Mouse (Mus musculus) urinary bladder, postnatal 4 days (tissue): Measurements from ENCODE around the gene Tenm2.

ENCODE experiments used
- DNase-seq, 2 experiments: peaks; one replicate each; pipeline ENCODE4 v3.0.0; 2021 to 2022; ENCODE audit warnings: low spot score in 2 of 2

Tenm2 gene

DNA sequence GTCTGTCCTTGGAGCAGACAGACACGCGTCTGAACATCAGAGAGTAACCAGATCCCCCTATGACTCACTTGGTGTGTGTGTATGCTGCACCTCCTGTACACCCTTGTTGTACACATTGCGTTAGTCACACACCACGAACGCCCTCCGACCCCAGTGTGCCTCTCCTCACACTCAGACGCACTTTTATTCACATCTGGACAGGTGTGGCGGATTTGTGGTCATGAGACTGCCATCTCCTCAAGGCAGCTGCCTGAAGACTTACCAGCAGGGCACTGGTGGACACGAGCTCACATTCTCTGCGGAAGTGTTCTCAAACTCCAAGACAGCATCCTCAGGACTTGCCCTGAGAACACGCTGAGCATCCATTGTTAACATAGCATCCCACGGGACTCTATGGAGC is 1237.7 kb downstream of the Tenm2 start:
- no peak for DNase-seq

- no peak for DNase-seq
Observed at GRCm38 (mm10) chr11:35995310-35995709, 1240.5 kb downstream of the Tenm2 start.

DNA sequence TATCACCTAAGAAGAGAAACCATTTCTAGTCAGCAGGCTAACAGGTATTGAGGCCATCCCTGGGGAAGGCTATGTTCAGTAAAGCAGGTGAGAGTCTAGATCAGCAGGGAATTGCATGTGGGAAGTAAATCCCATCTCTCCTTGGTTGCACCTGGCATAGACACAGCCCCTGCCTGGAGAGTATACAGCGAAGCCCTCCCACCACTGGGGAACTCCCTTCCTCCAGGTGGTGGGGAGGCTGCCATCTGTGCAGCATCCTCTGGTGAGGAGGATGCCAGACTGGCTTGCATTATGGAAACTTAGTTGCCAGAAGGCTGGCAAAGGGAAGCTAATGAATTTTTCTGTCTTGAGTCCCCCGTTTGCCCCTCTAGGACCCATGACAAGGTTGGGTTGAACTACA is 1243.9 kb downstream of the Tenm2 start:
- DNase-seq: no peak

- no peak for DNase-seq
Observed at GRCm38 (mm10) chr11:35989967-35990366, 1245.8 kb downstream of the Tenm2 start.

DNA sequence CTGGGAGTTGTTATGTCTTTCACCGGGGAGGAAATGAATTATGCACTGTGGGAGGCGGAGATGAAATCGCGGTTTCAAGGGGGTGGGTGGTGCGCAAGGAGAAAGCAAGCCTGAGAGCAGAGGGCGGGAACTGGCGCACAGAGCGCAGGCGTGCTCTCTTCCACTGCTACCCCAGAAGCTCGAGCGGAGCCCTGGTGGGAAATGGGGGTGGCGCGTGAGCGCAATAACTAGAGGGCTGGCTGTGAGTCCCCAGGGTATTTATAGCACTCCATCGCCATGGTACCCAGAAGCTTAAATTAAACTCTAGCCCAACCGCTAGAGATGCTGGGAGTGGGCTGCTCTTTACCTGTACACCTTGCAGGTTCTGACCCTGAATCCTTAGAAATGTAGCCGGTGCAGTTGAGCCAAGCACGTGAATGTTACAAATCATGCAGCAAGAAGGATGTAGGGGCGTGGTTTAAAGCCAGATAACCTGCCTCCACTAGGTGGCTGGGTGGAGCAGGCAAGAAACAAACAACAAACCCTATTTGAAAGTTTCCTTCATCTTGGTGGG is 1249.8 kb downstream of the Tenm2 start:
- no peak for DNase-seq

DNA sequence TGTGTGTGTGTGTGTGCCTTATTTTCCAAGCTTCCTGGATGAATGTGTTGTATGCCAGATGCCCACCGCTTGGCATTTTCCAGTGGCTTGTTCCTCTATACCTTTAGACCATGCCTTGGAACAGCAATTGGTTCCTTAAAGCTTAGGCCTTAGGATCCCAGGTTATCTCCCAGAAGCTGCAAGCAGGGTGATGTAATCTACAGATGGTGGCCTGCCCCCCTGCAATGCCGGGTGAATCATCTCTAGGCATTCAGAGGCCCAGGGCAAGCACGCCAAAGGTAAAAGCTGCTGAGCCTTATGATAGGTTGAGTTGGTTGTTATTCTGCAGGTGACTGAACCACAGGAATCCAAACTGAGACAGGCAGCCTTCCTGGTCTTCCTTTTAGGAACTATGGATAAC is 1253.0 kb downstream of the Tenm2 start:
- no peak for DNase-seq

DNA sequence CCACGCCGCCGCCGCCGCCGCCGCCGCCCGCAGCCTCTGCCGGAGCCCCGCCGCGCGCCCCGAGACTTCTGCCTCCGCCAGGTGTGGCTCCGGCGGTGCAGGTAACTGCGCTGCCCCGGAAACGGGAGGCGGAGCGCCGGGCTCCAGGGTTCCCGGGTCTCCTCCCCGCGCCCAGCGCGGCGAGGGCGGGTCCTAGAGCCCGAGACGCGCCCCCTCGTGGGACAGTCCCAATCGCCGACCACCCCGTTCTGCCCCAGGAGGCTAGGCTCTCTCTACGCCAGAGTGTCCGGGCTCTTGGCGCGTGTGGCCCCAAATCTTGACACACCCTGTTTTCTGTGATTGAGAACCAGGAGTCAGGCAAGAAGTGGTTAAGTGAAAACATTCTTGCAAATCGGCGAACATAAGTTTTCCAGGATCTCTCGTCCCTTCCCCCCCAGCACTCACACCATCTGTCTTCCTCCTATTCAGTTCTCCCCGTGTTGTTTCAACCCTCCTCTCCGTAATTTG is 1255.3 kb downstream of the Tenm2 start, which contains the start of gene Wwc1:
Gene Wwc1 (minus strand): TSS at position 117 of the 507 bp plus-strand sequence.
- DNase-seq: peak in 1 of 2 experiments; percentile 57

- no peak for DNase-seq
Observed at GRCm38 (mm10) chr11:35979733-35980410, 1255.9 kb downstream of the Tenm2 start.

GRCm38 (mm10) chr11:35979266-35979732 is 1256.5 kb downstream of the Tenm2 start:
- DNase-seq: no peak

DNA sequence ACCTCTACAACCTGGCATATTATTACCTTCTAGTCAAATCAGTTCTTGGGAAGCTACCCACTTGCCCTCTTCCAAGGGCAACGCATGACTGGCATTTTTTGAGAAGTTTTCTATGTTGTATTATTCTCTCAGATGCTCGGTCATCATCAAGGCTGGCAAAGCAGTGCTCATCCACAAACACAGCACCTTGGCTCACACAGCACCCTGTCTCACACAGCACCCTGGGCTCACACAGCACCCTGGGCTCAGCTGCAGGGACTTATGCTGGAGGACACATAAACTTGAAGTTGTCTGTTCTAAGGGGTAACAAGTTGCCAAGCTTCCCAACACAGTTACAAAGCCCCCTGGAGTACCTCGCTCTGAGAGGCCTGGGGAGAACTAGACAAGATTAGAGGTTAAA is 1258.0 kb downstream of the Tenm2 start:
- no peak for DNase-seq

DNA sequence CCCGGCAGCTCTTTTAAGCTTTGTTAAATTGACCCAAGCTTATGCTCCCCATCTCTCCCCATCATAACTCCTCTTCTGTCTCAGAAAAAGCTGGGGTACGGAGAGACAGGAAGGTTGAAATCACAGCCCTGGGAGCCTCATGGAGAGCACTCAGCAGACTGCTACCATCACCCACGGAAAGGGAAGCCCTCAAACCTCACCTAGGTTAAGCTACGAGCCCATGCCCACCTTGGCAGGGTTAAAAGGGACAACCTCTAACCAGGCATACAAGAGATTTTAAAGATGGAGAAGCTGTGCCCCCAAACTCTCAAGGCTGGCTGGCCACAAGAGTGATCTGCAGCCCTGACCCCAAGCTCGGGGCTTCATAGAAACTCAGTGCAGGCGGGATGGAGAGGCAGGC is 1258.7 kb downstream of the Tenm2 start:
- DNase-seq: no peak

DNA sequence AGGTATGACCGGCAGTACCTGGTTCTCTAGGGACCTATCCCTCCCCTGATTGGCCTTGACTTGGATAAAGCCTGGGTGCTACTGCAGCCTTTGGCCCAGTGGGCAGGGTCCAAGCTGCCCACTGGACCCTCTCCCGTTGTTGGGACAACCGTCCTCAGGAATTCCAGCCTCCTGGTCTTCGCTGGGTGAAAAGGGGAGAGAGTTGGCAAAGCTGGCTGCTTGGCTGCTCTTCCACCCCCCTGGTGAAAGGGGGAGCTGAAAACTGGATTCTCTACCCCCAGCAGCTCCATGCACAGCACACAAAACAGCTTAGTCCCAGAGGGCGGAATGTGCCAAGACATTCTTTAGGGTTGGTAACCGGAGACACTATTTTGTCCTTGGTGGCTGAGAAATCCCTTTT is 1259.3 kb downstream of the Tenm2 start:
- DNase-seq: no peak

- DNase-seq: no peak
Observed at GRCm38 (mm10) chr11:35974632-35975450, 1260.9 kb downstream of the Tenm2 start.

DNA sequence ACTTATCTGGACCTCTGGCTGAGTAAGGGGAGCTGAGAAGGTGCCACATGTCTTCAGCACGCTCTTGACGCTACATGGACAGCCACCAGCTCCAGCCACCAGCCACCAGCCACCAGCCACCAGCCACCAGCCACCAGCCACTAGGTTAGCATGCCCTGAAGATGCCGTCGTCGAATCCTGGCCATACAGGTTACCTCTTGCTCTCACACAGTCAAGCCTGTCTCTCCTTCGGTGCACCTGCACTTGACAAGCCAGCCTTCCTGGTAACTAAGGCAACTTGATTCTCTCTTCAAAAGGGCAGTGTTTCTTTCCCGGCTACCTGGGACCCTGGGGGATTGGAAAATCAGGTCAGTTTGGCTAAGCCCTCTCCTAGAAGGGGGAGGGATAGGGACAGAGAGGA is 1262.6 kb downstream of the Tenm2 start:
- DNase-seq: no peak

GRCm38 (mm10) chr11:35972270-35972931 is 1263.4 kb downstream of the Tenm2 start:
- no peak for DNase-seq

DNA sequence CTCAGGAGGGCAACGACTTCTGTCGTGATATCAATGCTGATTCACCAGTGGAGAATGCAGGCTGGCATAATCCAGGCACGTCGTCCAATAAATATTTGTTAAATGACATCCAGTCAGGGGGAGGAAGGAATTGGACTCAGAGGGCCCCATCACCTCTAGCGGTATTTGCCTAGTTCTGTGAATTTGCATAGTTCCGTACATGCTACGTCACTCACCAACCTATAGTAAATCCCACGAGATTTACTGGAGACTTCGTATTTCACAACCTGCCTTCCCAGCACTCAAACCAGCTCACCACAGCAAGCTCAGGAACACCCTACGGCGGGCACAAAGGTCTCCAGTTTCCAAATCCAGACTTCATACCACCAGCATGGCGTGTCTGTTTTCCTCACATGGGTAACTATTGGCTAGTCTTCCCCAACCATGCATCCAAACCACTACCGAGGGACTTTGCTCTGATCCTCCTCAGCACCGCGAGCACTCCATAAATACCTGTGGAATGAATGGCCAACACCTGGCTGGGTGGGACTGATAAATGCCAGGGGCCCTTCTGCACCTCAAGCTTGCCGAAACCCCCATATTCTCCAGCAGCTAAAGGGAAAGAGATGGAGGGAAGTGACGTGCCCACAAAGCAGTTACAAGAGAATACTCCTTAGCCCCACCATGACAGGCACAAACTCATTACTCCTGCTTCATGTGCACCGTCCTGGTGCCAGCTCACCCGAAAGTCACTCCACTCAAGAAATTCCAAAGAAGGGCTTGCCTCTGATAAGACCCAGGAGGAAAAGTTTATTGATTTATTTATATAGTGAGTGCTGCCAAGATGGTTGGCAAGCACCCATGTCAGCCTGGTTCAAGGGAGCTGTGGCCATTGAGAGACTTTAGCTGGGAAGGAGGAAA is 1264.7 kb downstream of the Tenm2 start:
- DNase-seq: no peak

DNA sequence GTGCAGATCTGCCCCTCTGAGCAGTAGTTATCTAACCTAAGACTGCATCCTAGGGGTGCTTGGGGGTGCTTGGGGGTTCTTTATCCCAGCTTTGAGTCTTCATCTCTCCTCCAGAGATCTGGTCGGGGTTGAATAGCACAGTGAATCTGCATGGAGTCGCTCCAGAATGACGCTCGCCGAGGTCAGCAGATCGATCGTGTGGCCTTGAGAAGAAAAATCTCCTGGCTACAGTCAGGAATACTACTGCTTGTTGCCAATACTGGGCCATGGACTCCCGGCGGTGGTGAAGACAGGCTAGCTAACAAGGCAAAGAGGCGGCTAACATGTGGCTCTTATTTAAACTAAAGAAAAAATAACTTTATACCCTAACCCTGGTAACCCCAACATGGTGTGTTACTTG is 1267.5 kb downstream of the Tenm2 start:
- no peak for DNase-seq

DNA sequence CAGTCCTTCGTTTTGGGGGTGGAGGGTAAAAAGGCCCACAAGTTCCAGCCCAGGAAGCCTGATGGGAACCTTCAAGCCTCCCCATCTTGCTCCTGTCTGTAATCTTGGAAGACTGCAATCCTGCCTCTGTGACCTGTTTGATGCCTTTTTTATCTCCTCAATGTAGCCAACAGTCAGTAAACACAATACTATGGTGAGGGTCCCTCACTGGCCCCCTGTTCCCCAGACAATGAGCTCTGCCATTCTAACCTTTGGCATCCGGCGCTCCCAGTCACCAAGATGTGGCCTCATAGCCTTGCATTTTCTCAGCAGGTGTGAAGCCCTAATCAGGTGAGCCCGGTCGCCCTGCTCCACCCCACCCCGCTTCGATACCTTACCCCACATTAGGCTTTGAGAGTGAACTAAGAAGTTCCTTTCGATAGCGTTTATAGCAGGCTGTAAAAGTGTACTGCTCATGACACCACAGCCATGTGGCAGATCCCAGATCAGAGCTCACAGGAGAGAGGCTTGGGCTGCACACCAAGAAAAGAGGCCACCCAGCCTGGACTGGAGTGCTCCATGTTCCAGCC is 1271.7 kb downstream of the Tenm2 start:
- DNase-seq: no peak

DNA sequence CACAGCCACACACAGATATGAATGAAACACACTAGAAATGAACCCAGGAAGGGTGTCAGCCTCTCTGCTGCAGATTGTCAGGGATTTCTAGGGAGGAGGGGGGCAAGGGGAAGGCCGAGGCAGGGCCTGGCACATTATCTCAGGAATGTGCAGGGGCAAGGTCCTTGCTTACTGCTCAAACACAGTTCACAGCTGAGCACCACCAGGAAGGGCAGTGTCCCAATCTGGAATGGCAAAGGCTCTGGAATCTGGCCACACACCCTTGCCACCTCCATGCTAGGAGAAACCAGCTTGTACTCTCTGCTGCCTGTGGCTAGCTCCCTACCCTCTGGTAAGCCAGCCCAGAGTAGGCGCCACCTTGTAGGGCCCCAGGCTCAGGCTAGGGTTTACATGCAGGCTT is 1272.2 kb downstream of the Tenm2 start:
- DNase-seq: no peak

DNA sequence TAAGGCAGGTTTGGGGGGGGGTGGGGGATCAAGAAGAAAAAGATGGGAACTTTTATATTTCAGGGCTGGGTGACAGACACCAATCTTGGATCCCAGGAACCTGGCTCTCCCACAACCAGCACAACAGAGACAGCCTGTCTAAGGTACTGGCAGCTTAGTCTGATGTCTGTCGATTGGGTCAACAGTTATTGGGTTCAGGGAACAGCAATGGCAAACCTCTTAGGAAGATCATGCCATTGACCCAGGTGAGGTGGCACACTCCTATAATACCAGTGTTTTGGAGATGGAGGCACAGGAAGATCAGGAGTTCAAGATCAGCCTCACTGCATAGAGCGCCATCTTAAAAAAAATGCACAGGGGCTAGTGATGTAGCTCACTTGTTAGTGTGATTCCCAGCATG is 1273.3 kb downstream of the Tenm2 start:
- no peak for DNase-seq

DNA sequence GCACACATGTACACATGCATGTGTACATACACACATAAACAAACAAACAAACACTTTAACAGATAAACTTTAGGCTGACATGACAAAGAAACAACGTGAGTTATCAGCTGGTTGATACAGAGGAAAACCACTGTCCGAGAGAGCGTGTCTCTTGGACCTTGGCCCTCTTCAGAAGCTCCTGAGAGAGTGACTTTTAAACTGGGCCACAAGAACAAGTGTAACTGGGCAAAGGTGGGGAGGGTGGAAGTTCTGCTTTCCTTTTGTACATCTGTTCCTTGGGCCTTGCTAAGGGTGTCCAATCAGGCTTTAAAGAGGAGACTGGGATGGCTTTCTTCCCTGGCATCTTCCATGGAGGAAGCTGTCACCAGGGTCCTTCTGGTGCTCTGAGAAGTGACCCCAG is 1276.5 kb downstream of the Tenm2 start:
- DNase-seq: no peak
